Mouse (Mus musculus) fat pad, adult 2 months (tissue): Measurements from ENCODE around the gene D630045J12Rik.

Experiments used
- DNase-seq: peaks from one replicate; pipeline ENCODE4 v3.0.0-alpha.2; 2011; ENCODE audit warnings: low read depth, low spot score; ENCODE audit errors: extremely low read depth

The D630045J12Rik gene

DNA sequence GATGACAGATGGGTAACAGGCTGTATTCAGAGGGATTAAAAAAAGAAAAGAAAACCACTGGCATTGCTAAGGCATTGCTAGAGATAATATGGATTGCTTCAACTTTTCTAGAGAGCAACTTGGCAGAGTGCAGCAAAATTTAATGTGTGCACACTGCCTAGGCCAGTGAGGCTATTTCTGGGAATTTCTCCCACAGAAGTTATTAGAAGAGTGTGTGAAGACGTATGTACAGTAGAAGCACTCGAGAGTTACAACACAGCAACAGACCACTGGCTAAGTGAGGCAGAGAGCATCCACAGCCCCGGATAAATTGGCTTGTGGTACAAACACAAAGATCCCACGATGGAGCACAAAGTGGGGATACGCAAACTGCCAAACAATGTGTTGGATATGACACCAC, 11.0 kb downstream of the D630045J12Rik start:
- DNase-seq = peak; percentile 50

DNA sequence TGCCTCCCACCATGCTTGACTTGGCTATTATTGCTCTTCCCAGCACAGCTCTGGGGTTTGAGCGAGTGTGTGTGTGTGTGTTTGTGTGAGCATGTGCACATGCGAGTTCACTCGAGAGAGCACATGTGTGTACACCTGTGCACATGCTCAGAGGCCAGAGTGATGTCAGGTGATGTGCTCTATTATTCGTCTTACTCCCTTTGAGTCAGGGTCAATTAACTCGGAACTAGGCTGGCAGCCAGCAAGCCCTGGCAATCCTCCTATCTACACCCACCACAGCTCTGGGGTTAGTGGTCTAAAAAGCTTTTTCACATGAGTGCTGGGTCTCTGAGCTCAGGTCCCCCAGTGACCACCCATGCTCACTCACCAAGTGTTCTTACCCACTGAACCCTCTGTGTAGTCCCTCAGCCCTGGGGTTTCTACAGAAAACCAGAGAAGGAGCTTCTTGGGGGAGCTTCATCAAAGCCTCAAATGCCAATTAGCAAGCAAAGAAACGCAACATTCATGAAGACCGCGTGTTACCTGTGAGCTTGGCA, 11.4 kb downstream of the D630045J12Rik start:
- DNase-seq = no peak

DNA sequence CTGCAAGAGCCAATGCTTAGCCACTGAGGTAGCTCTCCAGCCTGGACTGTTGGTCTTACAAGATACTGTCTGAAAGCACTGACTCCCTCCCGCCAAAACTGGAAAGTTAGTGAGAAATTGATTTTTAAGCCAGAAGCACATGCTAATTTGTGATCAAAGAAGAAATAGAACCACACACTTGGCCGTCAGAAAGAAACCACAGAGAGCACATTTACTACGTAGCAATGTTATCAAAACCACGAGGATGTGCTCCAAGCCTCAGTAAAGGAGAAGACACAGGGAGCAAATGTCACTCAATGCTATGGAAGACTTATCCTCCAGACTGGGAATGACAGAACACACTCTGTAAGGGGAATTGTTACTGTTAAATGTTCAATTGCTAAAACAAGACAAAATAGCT, 12.3 kb downstream of the D630045J12Rik start:
- DNase-seq = no peak

DNA sequence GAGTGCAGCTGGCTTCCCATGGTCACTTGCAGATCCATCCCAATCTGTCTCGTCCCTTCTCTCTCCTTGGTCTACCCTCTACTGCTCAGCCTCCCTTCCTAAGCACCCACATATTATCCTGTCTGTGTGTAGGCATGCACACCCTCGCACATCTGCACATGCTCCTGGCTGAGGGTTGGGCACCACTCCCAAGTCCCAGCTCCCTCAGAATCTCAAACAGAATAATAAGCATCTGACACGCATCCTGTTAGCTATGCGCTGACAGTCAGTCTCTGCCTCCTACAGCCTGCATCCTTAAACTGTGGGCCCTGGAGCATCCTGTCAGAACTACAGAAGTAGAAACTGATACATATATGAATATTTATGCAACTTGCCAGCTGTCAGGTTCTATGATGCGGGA, 13.2 kb downstream of the D630045J12Rik start:
- DNase-seq = no peak

GRCm38 (mm10) chr6:38238382-38238781, 15.4 kb downstream of the D630045J12Rik start:
- no peak for DNase-seq

- DNase-seq = no peak
These were observed 17.7 kb downstream of the D630045J12Rik start for GRCm38 (mm10) chr6:38235991-38236658.

GRCm38 (mm10) chr6:38233803-38234202, 20.0 kb downstream of the D630045J12Rik start:
- no peak for DNase-seq

DNA sequence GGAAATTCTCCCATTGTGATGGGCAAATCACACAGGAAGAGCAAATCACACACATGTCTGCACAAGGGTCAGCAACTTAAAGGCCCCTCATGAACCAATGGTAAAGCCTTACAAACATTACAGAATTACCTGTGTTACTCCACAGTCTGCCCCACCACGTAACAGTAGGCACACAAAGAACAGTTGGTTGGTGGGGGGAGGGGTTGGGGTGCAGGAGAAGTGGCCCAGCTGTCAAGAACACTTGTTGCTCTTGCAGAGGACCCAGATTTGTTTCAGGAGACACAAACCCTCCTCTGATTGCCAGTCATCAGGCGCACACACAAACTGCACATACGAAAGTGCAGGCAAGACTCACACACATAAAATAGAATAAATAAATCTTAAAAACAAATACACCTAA, 20.9 kb downstream of the D630045J12Rik start:
- DNase-seq = no peak

- no peak for DNase-seq
These were observed 21.8 kb downstream of the D630045J12Rik start for GRCm38 (mm10) chr6:38231994-38232393.

DNA sequence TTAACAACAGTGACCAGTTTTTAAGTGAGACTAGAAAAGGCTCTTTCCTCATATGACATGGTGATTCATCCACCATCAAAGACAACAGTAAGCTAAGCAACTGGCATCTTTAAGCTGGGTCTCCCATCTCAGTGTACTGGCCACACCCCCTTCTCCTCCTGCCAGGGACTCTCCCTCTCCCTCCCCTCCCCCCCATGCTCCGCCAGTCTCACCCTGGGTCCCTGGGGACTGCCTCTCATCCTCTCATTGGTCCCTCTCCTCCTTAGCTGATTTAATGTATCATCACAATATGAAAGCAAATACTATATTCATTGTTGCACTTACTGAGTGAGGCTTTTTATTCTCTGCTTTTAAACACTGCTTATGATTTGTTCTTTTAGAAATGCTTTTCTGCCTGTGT, 29.7 kb downstream of the D630045J12Rik start:
- DNase-seq = no peak

GRCm38 (mm10) chr6:38219261-38219660, 34.5 kb downstream of the D630045J12Rik start:
- DNase-seq = no peak

- no peak for DNase-seq
These were observed 38.2 kb downstream of the D630045J12Rik start for GRCm38 (mm10) chr6:38215448-38216110.

DNA sequence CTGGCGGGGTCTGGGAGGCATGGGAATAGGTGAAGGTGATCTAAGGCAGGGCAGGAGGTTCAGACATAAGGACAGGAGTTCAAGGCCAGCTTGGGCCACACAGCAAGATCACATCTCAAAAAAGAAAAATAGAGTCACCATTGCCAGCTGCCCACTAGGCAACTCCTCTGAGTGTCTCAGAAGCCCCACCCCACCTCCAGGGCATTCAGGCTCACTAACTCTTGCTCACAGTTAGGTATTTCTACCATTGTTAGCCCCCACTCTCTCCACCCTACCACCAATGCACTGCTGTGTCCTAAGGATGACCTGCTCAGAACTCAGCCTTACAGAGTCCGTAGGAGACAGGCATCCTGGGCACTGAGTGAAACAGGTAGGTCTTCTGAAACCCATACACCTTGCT, 46.2 kb downstream of the D630045J12Rik start:
- no peak for DNase-seq

- no peak for DNase-seq
These were observed 46.8 kb downstream of the D630045J12Rik start for GRCm38 (mm10) chr6:38206941-38207531.

- no peak for DNase-seq
These were observed 48.4 kb downstream of the D630045J12Rik start for GRCm38 (mm10) chr6:38205375-38205774.

GRCm38 (mm10) chr6:38203820-38204219, 50.0 kb downstream of the D630045J12Rik start:
- no peak for DNase-seq

GRCm38 (mm10) chr6:38202816-38203215, 51.0 kb downstream of the D630045J12Rik start:
- DNase-seq = no peak

- peak; percentile 43 for DNase-seq
These were observed 52.3 kb downstream of the D630045J12Rik start for GRCm38 (mm10) chr6:38201495-38201894.

DNA sequence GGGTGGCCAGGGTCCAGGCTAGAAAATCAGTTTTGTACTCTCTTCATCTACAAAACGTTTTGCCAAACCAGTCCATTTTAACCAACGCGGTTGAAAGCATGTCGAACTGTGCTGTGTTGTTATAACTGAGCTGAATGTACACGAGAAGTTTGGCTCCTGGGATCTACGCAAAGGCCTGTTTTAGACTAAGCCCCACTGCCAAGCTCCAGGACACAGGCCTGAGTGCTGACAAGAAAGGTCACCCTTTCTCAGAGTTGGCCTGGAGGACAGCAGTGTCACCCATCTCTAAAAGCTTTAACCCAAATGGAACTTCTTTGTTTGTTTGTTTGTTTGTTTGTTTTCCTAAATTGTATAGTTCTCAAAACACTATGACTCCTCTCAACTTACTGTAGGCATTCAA, 54.2 kb downstream of the D630045J12Rik start:
- DNase-seq = no peak

- no peak for DNase-seq
These were observed 55.1 kb downstream of the D630045J12Rik start for GRCm38 (mm10) chr6:38198727-38199126.

DNA sequence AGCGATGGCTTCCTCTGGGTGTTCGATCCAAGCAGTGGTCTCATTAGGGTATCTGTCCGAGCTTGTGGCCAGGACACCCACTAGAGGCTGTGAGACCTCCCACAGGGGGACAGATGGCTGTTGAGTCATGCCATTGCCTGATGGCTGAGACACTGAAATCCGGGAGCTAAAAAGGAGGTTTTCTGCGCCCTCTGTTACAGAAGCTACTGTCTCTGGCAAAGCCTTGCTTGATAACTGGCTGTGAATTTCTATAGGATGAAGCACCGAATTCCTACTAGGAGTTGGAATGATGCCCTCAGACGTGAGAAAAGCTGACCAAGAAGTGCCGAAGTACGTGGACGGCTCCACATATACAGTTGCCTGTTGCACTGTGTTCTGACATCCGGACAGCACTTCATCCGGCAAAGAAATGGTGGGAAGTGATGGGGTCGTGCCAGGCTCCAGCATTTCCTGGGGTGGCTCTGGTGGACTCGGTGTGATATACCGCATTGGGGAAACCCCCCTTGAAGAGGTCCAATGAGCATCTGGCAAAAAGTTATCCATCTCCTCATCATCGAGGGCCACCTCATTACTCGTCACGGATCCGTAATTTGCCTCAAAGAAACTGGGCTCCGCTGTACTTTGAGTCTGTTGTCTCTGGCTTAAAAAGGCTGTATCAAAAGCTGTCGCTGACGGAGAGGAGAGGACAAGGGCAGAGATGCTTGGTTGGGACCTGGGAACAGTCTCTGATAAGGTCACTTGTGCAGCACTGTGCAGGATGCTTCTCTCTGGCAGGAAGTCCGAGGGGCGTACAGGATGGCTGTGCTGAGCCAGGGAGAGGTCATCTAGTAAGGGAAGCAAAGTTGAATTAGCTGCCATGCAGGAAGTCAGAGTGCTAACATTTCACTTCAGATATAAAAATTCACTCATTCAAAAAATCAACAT, 57.3 kb downstream of the D630045J12Rik start:
- no peak for DNase-seq
